8 mouse cellular contexts compared by ENCODE assay signal in genomic region chr16:4879708-4880124, GRCm38 (mm10). TPM values are rescaled to one million over a fixed set of nuclear protein-coding genes. Genes with fewer than 3 reads are reported as not detected.
DNase-seq lines count a peak whose midpoint lies in the region; ATAC-seq and TF ChIP-seq lines count a peak whose summit lies in the region.

No protein-coding gene starts in this region.

- H3K27ac ChIP-seq in embryonic fibroblast, embryonic 13.5 days (ENCODE audit: insufficient read depth, low read length), result peak overlapping the region; percentile 99
- peak overlapping the region; percentile 98 for H3K27ac ChIP-seq in heart, embryonic 10.5 days
- H3K27ac ChIP-seq in kidney, embryonic 15.5 days, result peak overlapping the region; percentile 100

- no peaks in the 10 kb centered on the region for H3K9me3 ChIP-seq in heart, embryonic 10.5 days
- H3K9me3 ChIP-seq in kidney, embryonic 15.5 days (replicated peaks), result no peaks in the 10 kb centered on the region

- TF ChIP-seq CTCF in embryonic fibroblast, embryonic 13.5 days (IDR thresholded peaks at IDR 0.05; ENCODE audit: borderline replicate concordance, insufficient read depth, low read length), result no peak

- peaks cover 20% of the 10 kb centered on the region for H3K36me3 ChIP-seq in heart, embryonic 10.5 days
- peaks cover 23% of the 10 kb centered on the region for H3K36me3 ChIP-seq in kidney, embryonic 15.5 days

- H3K4me3 ChIP-seq in embryonic fibroblast, embryonic 13.5 days (ENCODE audit: insufficient read depth, low read length), result peak overlapping the region; percentile 79
- H3K4me3 ChIP-seq in heart, embryonic 10.5 days, result peak overlapping the region; percentile 93
- H3K4me3 ChIP-seq in kidney, embryonic 15.5 days (replicated peaks), result peak overlapping the region; percentile 94

- peaks cover 7% of the 10 kb centered on the region for H3K4me1 ChIP-seq in embryonic fibroblast, embryonic 13.5 days (ENCODE audit: control insufficient read depth, insufficient read depth, low read length)
- H3K4me1 ChIP-seq in heart, embryonic 10.5 days, result peaks cover 49% of the 10 kb centered on the region
- peaks cover 47% of the 10 kb centered on the region for H3K4me1 ChIP-seq in kidney, embryonic 15.5 days

- peak; percentile 88 for TF ChIP-seq POLR2A in embryonic fibroblast, embryonic 13.5 days (IDR thresholded peaks at IDR 0.05; ENCODE audit: low read depth, low read length)

- H3K27me3 ChIP-seq in heart, embryonic 10.5 days (ENCODE audit: insufficient read depth, poor library complexity, severe bottlenecking), result no peaks in the 10 kb centered on the region
- no peaks in the 10 kb centered on the region for H3K27me3 ChIP-seq in kidney, embryonic 15.5 days

- peak; percentile 82 for ATAC-seq in kidney, embryonic 15.5 days (replicated peaks; ENCODE audit: low FRiP score)

- H3K9ac ChIP-seq in kidney, embryonic 15.5 days, result peak overlapping the region; percentile 88

- WGBS in heart, embryonic 10.5 days, result under 1% methylated on average over 40 of the region's 40 CpGs
- WGBS in kidney, embryonic 15.5 days, result 0% methylated on average over 40 of the region's 40 CpGs

- peak overlapping the region; percentile 83 for H3K4me2 ChIP-seq in kidney, embryonic 15.5 days

- peak; percentile 87 to 88 for DNase-seq in B cell, adult 2 months
- DNase-seq in brain, adult 2 months (ENCODE audit: low read depth, low spot score), result peak; percentile 96
- peak; percentile 94 for DNase-seq in heart, embryonic 10.5 days (ENCODE audit: low spot score)
- DNase-seq in liver, result peak; percentile 92
- DNase-seq in monocyte, adult 2 months (ENCODE audit: low read depth in 1 of 2, low spot score in 2 of 2), result peak; percentile 71 to 82
- peak; percentile 78 to 85 for DNase-seq in spleen, postnatal 14 days (ENCODE audit: low spot score in 2 of 2)

RNA-seq across cellular contexts. Expression of gene Ubald1, which starts 0.4 kb away (rescaled TPM):
- 31.3 and 38.2 TPM in 2 replicates for polyA plus RNA-seq in embryonic fibroblast, embryonic 13.5 days (2011; ENCODE audit: insufficient read length, low read depth, missing spikeins)
- 29.8 and 31.4 TPM in 2 replicates for polyA plus RNA-seq in heart, embryonic 10.5 days (2016; fragmentation: Nextera tagmentation; extraction: Ambion mirVana)
- polyA plus RNA-seq in kidney, embryonic 15.5 days (2015; fragmentation: Nextera tagmentation; extraction: Ambion mirVana), result 37.4 and 39.7 TPM in 2 replicates

RNA-seq across cellular contexts. Expression of gene Mgrn1, which starts 6.3 kb away (rescaled TPM):
- 65.0 and 66.9 TPM in 2 replicates for polyA plus RNA-seq in embryonic fibroblast, embryonic 13.5 days (2011; ENCODE audit: insufficient read length, low read depth, missing spikeins)
- 96.2 and 131 TPM in 2 replicates for polyA plus RNA-seq in heart, embryonic 10.5 days (2016; fragmentation: Nextera tagmentation; extraction: Ambion mirVana)
- 88.2 and 98.1 TPM in 2 replicates for polyA plus RNA-seq in kidney, embryonic 15.5 days (2015; fragmentation: Nextera tagmentation; extraction: Ambion mirVana)

RNA-seq across cellular contexts. Expression of gene 4930562C15Rik, which starts 44.5 kb away (rescaled TPM):
- not detected in 2 replicates for polyA plus RNA-seq in embryonic fibroblast, embryonic 13.5 days (2011; ENCODE audit: insufficient read length, low read depth, missing spikeins)
- 0.44 and 0.59 TPM in 2 replicates for polyA plus RNA-seq in heart, embryonic 10.5 days (2016; fragmentation: Nextera tagmentation; extraction: Ambion mirVana)
- 0.19 and 0.83 TPM in 2 replicates for polyA plus RNA-seq in kidney, embryonic 15.5 days (2015; fragmentation: Nextera tagmentation; extraction: Ambion mirVana)

RNA-seq across cellular contexts. Expression of gene Nudt16l1, which starts 58.8 kb away (rescaled TPM):
- polyA plus RNA-seq in embryonic fibroblast, embryonic 13.5 days (2011; ENCODE audit: insufficient read length, low read depth, missing spikeins), result 20.2 and 27.5 TPM in 2 replicates
- polyA plus RNA-seq in heart, embryonic 10.5 days (2016; fragmentation: Nextera tagmentation; extraction: Ambion mirVana), result 111 and 125 TPM in 2 replicates
- 151 and 155 TPM in 2 replicates for polyA plus RNA-seq in kidney, embryonic 15.5 days (2015; fragmentation: Nextera tagmentation; extraction: Ambion mirVana)

Comparison
In these comparisons a context has a peak if more than half of its experiments do, and no peak if none do; other contexts are left out.
1. Peak in every context shown above with its lines: DNase-seq, ATAC-seq, H3K4me3 ChIP-seq and H3K27ac ChIP-seq.